Mouse (Mus musculus) megakaryocyte, embryonic 14.5 days (primary cell): ENCODE data around the gene Sipa1l3.

ENCODE experiments used
- FLI1 ChIP-seq: IDR thresholded peaks from 2 replicates; pipeline ENCODE4 v1.6.1; 2012; ENCODE audit warnings: low read length, inconsistent platforms, mixed read lengths
- GATA1 ChIP-seq: IDR thresholded peaks from 3 replicates; pipeline ENCODE4 v1.6.1; 2012; ENCODE audit warnings: mixed read lengths, low read length, inconsistent platforms, borderline replicate concordance

GRCm38 (mm10) chr7:29391761-29392512 is 126.5 kb downstream of the Sipa1l3 start:
- TF ChIP-seq GATA1 (no peak), FLI1 (no peak)
